Mouse (Mus musculus) C2C12 (cell line): ENCODE measurements around the gene Pdcl3.

Experiments
- CEBPB ChIP-seq: IDR thresholded peaks from one replicate; pipeline ENCODE4 v1.6.1; 2011; ENCODE audit warnings: low read depth, mild to moderate bottlenecking, control low read depth, moderate library complexity
- CTCF ChIP-seq: IDR thresholded peaks from one replicate; pipeline ENCODE4 v1.5.1; 2011; ENCODE audit not compliant: control insufficient read depth, insufficient read depth, insufficient read length
- MAX ChIP-seq: IDR thresholded peaks from one replicate; pipeline ENCODE4 v1.6.1; 2011; ENCODE audit warnings: mild to moderate bottlenecking, control low read depth
- MYOG ChIP-seq: IDR thresholded peaks from one replicate; pipeline ENCODE4 v1.6.1; 2011; ENCODE audit not compliant: control insufficient read depth, insufficient read length; ENCODE audit errors: extremely low read depth

DNA sequence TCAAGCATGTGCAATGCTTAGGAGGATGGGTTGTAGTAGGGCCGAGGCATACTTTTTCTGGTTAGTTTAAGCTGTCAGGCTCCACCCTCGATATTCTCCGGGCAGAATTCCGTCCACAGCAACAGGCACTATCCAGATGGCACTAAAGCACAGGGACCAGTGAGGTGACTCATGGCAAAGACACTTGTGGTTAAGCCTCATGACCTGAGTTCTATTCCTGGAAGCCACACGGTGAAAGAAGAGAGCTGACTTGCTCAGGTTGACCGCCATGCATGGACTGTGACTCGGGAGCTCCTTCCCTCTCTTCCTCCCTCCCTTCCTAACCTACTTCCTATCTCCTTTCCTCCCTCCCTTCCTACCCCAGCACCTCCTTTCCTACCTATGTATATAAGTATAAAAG, 5.5 kb upstream of the Pdcl3 start:
- no peak for TF ChIP-seq CTCF
- no peak for TF ChIP-seq CEBPB
- TF ChIP-seq MYOG = no peak
- peak; percentile 89 for TF ChIP-seq MAX
